Mouse (Mus musculus) right cerebral cortex, postnatal 10 days (tissue): Measurements from ENCODE around the gene Bloc1s1.
A peak's percentile ranks its signal among the peaks of the same experiment; 100 is the strongest.

Experiments
- DNase-seq, 2 experiments: peaks; one replicate each; pipeline ENCODE4 v3.0.0; 2021; ENCODE audit warnings: low spot score in 2 of 2

Bloc1s1 gene

GRCm38 (mm10) chr10:128923935-128924334 is at the start of gene Bloc1s1:
Gene Bloc1s1 (minus strand): TSS chr10:128924035.
- no peak for DNase-seq

GRCm38 (mm10) chr10:128972841-128973240 is 49.0 kb upstream of the Bloc1s1 start:
- DNase-seq: no peak

- DNase-seq: no peak
Measured at GRCm38 (mm10) chr10:128970740-128971250, 47.0 kb upstream of the Bloc1s1 start.

- DNase-seq: no peak
Measured at GRCm38 (mm10) chr10:128968341-128968749, 44.5 kb upstream of the Bloc1s1 start.

GRCm38 (mm10) chr10:128965871-128966270 is 42.0 kb upstream of the Bloc1s1 start:
- DNase-seq: no peak

DNA sequence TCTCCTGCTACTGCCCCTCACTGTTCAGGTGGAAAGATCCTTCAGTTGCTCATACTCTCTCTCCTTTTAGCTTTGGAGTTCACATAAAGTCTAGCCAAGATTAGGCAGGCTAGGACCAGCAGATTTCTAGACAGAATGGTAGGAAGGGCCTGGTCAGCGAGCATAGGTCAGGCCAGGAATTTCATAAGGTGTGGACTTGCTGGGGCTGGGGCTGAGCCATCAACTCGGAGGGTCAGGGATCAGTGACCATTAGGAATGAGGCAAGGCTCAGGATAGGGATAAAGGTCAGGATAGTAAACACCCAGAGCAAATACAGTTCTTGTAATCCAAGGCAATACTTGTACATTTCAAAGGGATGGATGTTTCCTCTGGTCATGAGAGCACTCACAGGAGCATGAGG is 41.1 kb upstream of the Bloc1s1 start:
- DNase-seq: no peak

DNA sequence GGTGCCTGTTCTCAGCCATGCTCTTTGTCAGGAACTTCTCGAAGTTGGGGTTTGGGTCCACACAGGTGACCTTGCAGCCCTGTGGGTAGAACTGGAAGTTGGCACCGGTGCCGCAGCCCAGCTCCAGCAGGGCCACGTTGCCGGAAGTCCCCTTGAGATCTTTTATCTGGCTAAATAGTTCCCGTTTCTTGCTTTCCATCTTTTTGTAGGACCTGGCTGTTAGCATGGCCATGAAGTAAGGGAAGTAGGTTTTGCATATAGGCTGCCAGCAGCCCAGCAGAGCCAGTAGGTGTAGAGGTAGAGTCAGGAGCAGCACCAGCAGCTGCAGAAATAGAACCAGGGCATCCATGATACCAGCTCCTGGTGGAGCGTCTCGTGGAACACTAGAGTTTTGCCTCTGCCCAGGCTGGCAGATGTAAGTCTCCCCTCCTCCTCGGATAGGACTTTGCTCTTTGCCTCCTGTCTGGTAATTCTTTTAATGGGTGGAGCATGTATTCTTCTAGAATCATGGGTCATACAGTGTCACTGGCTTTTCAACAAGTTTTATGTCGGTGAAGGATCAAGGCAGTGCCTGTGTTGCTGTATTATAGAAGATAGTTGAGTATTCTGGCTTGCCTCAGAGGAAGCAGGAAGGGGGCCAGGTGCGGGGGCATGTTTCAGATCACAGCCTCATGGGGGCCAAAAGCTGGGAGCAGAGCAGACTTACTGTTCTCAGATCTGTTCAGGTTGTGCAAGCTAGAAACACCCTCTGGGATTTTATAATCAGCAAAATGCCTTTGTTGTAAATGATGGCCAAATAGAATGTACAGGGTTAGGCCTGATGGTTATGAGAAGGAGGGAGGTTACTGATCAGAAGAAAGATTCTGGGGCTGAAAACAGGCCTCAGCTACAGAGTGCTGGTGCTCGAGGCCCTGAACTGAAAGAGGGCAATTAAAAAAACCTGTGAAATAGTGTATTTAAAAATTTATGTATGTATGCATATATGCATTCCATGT is 37.1 kb upstream of the Bloc1s1 start, which contains the start of gene Mettl7b:
Mettl7b (minus strand) TSS at position 399 of the 995 bp plus-strand sequence.
- DNase-seq: no peak

- no peak for DNase-seq
Measured at GRCm38 (mm10) chr10:128960142-128960541, 36.3 kb upstream of the Bloc1s1 start.

- DNase-seq: no peak
Measured at GRCm38 (mm10) chr10:128958340-128958739, 34.5 kb upstream of the Bloc1s1 start.

DNA sequence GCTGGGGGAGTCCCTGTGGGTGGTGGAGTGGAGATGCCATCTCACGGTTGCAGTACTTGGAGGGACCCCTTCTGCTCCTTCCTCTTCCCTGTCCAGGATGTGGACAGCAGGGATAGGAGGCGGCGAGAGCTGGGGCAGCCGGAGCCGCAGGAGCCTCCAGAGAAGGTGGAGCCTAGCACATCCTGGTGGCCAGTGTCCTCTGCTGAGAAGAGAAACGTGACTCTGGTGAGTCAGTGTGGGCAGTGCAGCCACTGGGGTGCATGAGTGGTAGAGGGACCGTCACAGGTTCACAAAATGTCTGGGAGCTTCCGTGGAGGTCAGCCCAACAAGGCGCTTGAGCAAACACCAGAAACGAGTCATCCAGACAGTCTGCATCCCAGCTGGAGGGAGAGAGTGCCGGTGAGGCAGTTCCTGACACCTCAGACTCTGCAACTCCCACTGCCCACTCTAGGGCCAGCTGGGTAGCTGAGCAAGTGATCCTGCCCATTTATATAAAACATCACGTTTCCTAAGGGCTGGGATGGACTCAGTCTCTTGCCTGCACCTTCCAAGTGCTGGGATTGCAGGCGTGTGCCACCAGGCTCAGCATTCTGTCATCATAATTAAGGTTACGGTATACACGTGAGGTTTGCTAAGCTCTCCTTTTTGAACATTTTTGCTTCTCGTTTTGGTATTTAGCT is 26.5 kb upstream of the Bloc1s1 start:
- DNase-seq: no peak

- no peak for DNase-seq
Measured at GRCm38 (mm10) chr10:128947496-128947895, 23.7 kb upstream of the Bloc1s1 start.

DNA sequence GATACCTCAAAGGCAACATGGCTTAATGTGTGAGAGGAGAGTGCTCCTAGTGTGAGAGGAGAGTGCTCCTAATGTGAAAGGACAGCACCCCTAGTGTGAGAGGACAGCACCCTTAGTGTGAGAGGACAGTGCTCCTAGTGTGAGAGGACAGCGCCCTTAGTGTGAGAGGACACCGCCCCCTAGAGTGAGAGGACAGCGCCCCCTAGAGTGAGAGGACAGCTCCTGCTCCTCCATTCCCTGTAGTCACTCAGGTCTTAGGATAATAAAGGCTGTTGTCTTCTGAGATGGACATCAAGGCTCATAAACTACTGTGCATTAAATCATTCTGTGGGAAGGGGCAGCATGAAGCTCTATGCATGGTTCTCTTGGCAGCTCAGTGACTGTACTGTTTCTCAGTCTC is 21.8 kb upstream of the Bloc1s1 start:
- no peak for DNase-seq

GRCm38 (mm10) chr10:128940475-128941061 is 16.7 kb upstream of the Bloc1s1 start:
- no peak for DNase-seq

GRCm38 (mm10) chr10:128938974-128939373 is 15.1 kb upstream of the Bloc1s1 start:
- no peak for DNase-seq

GRCm38 (mm10) chr10:128938457-128938856 is 14.6 kb upstream of the Bloc1s1 start:
- peak; percentile 57 to 69 for DNase-seq

GRCm38 (mm10) chr10:128937756-128938390 is 14.0 kb upstream of the Bloc1s1 start:
- no peak for DNase-seq

- no peak for DNase-seq
Measured at GRCm38 (mm10) chr10:128935826-128936440, 12.1 kb upstream of the Bloc1s1 start.

DNA sequence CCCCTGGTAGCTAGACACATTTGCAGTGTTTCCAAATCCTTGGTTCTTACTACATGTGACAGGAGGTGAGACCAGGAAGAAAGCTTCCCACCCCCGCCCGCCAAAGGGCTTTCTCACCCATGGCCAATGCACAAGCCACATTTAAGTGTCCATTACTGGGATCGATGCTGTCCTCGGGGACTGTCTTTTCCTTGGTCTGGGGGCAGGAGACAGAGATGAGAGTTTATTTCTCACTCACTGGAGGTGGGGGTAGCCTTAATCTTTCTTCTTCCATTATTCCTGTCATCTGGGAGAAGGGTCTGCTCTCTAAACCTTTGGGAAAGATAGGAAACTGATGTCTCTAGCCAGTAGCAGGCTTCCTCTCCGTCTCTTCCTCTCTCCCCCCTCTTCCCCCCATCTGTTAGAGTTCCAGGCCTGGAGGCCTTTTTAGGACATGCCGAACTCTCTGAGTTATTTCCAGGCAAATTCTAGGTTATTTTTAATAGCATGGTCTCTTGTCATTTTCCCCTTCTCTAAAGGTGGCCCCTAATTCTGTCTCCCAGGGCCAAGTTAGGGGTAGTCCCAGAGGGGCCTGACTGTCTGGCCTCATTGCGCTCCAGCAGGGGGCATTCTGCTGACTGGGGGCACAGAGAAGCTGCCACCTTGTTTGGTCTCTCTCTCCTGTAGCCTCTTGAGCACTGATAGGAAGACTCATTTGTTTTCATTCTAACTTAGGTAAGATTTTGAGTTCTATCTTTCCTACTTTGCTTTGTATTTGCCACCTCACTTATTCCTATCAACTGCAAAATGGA is 11.4 kb upstream of the Bloc1s1 start:
- no peak for DNase-seq

DNA sequence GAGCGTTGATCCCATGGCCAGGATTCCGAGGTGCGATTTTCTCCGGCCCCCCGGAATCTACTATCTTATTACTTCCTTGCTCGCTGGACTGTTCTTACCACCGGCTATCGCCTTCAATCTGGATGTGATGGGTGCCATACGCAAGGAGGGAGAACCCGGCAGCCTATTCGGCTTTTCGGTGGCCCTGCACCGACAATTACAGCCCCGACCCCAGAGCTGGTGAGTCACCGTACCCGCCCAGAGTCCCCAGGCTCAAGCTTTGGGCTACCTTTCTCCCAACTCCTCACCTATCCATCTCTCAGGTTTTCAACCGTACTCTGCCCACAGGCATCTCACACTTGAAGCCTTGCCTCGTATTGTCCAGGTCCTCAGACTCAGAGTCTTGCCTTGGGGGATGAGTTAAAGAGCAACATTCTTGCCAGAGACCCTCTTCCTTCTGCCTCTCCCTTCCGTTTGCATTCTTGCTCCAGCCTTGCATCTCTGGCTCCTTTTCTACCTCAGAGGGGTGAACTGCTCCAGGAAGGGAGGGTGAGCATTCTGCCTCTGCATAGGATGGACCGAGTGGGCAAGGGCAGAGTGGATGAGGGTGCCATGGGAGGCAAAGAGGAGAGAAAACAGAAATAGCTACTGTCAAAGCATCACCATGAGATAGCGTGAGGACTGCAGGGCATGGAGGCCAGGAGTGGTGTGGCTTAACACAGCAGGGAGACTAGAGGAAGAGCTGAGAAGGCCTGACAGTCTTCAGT is 10.3 kb upstream of the Bloc1s1 start:
- no peak for DNase-seq

- peak in 1 of 2 experiments; percentile 43 for DNase-seq
Measured at GRCm38 (mm10) chr10:128933574-128933973, 9.7 kb upstream of the Bloc1s1 start, which contains the start of gene Itga7. Gene Itga7 (plus strand): TSS chr10:128933818.
